Mouse (Mus musculus) CD4-positive helper T cell, adult 2 months (primary cell): ENCODE data around the gene Adipor2.

ENCODE experiments used
- DNase-seq: peaks from one replicate; pipeline ENCODE4 v3.0.0-alpha.2; 2012; ENCODE audit warnings: low read depth, missing footprints, low spot score

Adipor2 gene

GRCm38 (mm10) chr6:119313588-119314375 lies 103.7 kb downstream of the Adipor2 start:
- no peak for DNase-seq

- no peak for DNase-seq
These were observed 104.4 kb downstream of the Adipor2 start for GRCm38 (mm10) chr6:119313096-119313495.

DNA sequence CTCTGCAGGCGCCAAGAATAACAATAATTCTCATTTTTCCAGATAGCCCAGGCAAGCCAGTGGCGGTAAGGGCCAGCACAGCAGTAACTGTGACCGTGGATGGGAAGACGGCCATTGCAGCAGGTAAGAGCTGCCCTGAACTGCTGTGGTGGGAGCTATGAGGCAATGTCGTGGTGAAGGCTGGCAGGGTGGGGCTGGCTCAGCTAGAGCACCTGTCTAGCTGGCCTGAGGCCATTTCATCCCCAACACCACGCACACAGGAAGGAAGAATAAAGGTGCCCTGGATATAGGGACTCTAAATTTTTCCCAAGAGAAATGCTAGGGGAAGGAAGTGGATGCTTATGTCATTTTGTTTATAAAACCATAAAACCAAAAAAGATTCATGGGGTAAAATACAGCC lies 105.1 kb downstream of the Adipor2 start:
- no peak for DNase-seq

- DNase-seq = no peak
These were observed 107.3 kb downstream of the Adipor2 start for GRCm38 (mm10) chr6:119310176-119310575.

GRCm38 (mm10) chr6:119307867-119308413 lies 109.6 kb downstream of the Adipor2 start:
- no peak for DNase-seq

GRCm38 (mm10) chr6:119303331-119303730 lies 114.2 kb downstream of the Adipor2 start:
- no peak for DNase-seq
